Mouse (Mus musculus) lung, embryonic 14.5 days (tissue): ENCODE measurements at regions not wholly inside any gene's neighbourhood (a gene's known extent, or its start where the extent isn't known, plus 50 kb on each side); places are given as distances from the start of the nearest gene placed in this dataset.
A peak's percentile ranks its signal among the peaks of the same experiment; 100 is the strongest.

Experiments used
- ATAC-seq: fragments of 200-750 bp; cut with Nextera tagmentation; 2 replicates; pipeline ENCODE4 v1.8.0; 2017; ENCODE audit warnings: mild to moderate bottlenecking, moderate TSS enrichment, moderate library complexity; ENCODE audit not compliant: insufficient read depth
- DNase-seq: peaks from one replicate; pipeline ENCODE4 v3.0.0-alpha.2; 2015
- H3K27ac ChIP-seq: fragments of 300-500 bp; sonication (generic); 2 replicates; pipeline ENCODE4 v1.5.1; 2014; ENCODE audit warnings: low read depth, mild to moderate bottlenecking, moderate library complexity
- H3K27me3 ChIP-seq: fragments of 300-500 bp; sonication (generic); 2 replicates; pipeline ENCODE4 v1.6.1; 2014; ENCODE audit warnings: low read length, control low read depth; ENCODE audit not compliant: insufficient read depth
- H3K36me3 ChIP-seq: fragments of 300-500 bp; sonication (generic); 2 replicates; pipeline ENCODE4 v1.6.1; 2014; ENCODE audit warnings: control low read depth; ENCODE audit not compliant: insufficient read depth
- H3K4me1 ChIP-seq: fragments of 300-500 bp; sonication (generic); 2 replicates; pipeline ENCODE4 v1.6.1; 2014; ENCODE audit warnings: antibody characterized with exemption, control low read depth; ENCODE audit not compliant: insufficient read depth
- H3K4me2 ChIP-seq: fragments of 300-500 bp; sonication (generic); 2 replicates; pipeline ENCODE4 v1.6.1; 2014; ENCODE audit warnings: mild to moderate bottlenecking
- H3K4me3 ChIP-seq: fragments of 300-500 bp; sonication (generic); 2 replicates; pipeline ENCODE4 v1.5.1; 2014; ENCODE audit warnings: low read depth, low read length
- H3K9ac ChIP-seq: fragments of 300-500 bp; sonication (generic); 2 replicates; pipeline ENCODE4 v1.6.1; 2014
- H3K9me3 ChIP-seq: fragments of 300-500 bp; sonication (generic); 2 replicates; pipeline ENCODE4 v1.6.1; 2016; ENCODE audit warnings: low read depth, low read length, control low read depth
- CTCF ChIP-seq: IDR thresholded peaks from 2 replicates; pipeline ENCODE4 v1.5.1; 2016; ENCODE audit warnings: antibody characterized with exemption, low read depth
- WGBS: fragments of 180-500 bp; shearing (Covaris S2); extraction: QIAGEN DNeasy Blood & Tissue Kit; methylation state at CpG from one replicate; pipeline ENCODE4 v1.1.7; 2014; 5-methylcytosine and 5-hydroxymethylcytosine counted together

GRCm38 (mm10) chr5:64662476-64662875 is 140.7 kb upstream of the Klf3 start:
- ATAC-seq: no peak
- DNase-seq: no peak
- H3K4me2 ChIP-seq: no peak overlapping the region
- no peaks in the 10 kb centered on the region for H3K4me1 ChIP-seq
- no peak overlapping the region for H3K4me3 ChIP-seq
- H3K36me3 ChIP-seq: no peaks in the 10 kb centered on the region
- no peak overlapping the region for H3K9ac ChIP-seq
- H3K27ac ChIP-seq: no peak overlapping the region
- H3K9me3 ChIP-seq: no peaks in the 10 kb centered on the region
- TF ChIP-seq CTCF: no peak
- 58% methylated on average over 7 of the region's 7 CpGs for WGBS
- no peaks in the 10 kb centered on the region for H3K27me3 ChIP-seq

- WGBS: 77% methylated on average over 1 of the region's 1 CpGs
- Histone ChIP-seq H3K4me2 (no peak overlapping the region), H3K4me3 (no peak overlapping the region), H3K9ac (no peak overlapping the region), H3K4me1 (no peaks in the 10 kb centered on the region), H3K27ac (no peak overlapping the region), H3K36me3 (no peaks in the 10 kb centered on the region), H3K9me3 (no peaks in the 10 kb centered on the region), H3K27me3 (no peaks in the 10 kb centered on the region)
- TF ChIP-seq CTCF: no peak
- ATAC-seq (no peak), DNase-seq (no peak)
Observed at GRCm38 (mm10) chr5:64663766-64664165, 139.4 kb upstream of the Klf3 start.

- no peak for TF ChIP-seq CTCF
- DNase-seq (no peak), ATAC-seq (no peak)
- no peaks in the 10 kb centered on the region for H3K4me1 ChIP-seq
- no peak overlapping the region for H3K4me2 ChIP-seq
- H3K4me3 ChIP-seq: no peak overlapping the region
- H3K9me3 ChIP-seq: no peaks in the 10 kb centered on the region
- H3K27me3 ChIP-seq: no peaks in the 10 kb centered on the region
- H3K9ac ChIP-seq: no peak overlapping the region
- no peaks in the 10 kb centered on the region for H3K36me3 ChIP-seq
- no peak overlapping the region for H3K27ac ChIP-seq
- WGBS: 55% methylated on average over 3 of the region's 3 CpGs
Observed at GRCm38 (mm10) chr5:64665064-64665463, 138.1 kb upstream of the Klf3 start.

- no peaks in the 10 kb centered on the region for H3K27me3 ChIP-seq
- WGBS: 43% methylated on average over 3 of the region's 3 CpGs
- no peaks in the 10 kb centered on the region for H3K4me1 ChIP-seq
- H3K4me3 ChIP-seq: no peak overlapping the region
- ATAC-seq: no peak
- no peak for DNase-seq
- TF ChIP-seq CTCF: no peak
- no peak overlapping the region for H3K27ac ChIP-seq
- no peaks in the 10 kb centered on the region for H3K36me3 ChIP-seq
- no peaks in the 10 kb centered on the region for H3K9me3 ChIP-seq
- no peak overlapping the region for H3K4me2 ChIP-seq
- no peak overlapping the region for H3K9ac ChIP-seq
Observed at GRCm38 (mm10) chr5:64666256-64666655, 136.9 kb upstream of the Klf3 start.

GRCm38 (mm10) chr5:64667053-64667452 is 136.1 kb upstream of the Klf3 start:
- TF ChIP-seq CTCF: no peak
- Histone ChIP-seq H3K4me3 (no peak overlapping the region), H3K9me3 (no peaks in the 10 kb centered on the region), H3K9ac (no peak overlapping the region), H3K27me3 (no peaks in the 10 kb centered on the region), H3K27ac (no peak overlapping the region), H3K36me3 (no peaks in the 10 kb centered on the region), H3K4me1 (no peaks in the 10 kb centered on the region), H3K4me2 (no peak overlapping the region)
- DNase-seq: peak; percentile 8
- WGBS: 54% methylated on average over 3 of the region's 3 CpGs
- ATAC-seq: no peak

GRCm38 (mm10) chr5:64673861-64674260 is 129.3 kb upstream of the Klf3 start:
- Histone ChIP-seq H3K36me3 (no peaks in the 10 kb centered on the region), H3K9me3 (no peaks in the 10 kb centered on the region), H3K4me1 (no peaks in the 10 kb centered on the region), H3K9ac (no peak overlapping the region), H3K4me2 (no peak overlapping the region), H3K27me3 (no peaks in the 10 kb centered on the region), H3K27ac (no peak overlapping the region), H3K4me3 (no peak overlapping the region)
- WGBS: 88% methylated on average over 2 of the region's 2 CpGs
- TF ChIP-seq CTCF: no peak
- DNase-seq: no peak
- no peak for ATAC-seq

GRCm38 (mm10) chr5:64676214-64676945 is 126.8 kb upstream of the Klf3 start:
- Histone ChIP-seq H3K4me2 (no peak overlapping the region), H3K36me3 (no peaks in the 10 kb centered on the region), H3K4me1 (no peaks in the 10 kb centered on the region), H3K9me3 (no peaks in the 10 kb centered on the region), H3K27me3 (no peaks in the 10 kb centered on the region), H3K4me3 (no peak overlapping the region), H3K27ac (no peak overlapping the region), H3K9ac (no peak overlapping the region)
- no peak for ATAC-seq
- 86% methylated on average over 17 of the region's 17 CpGs for WGBS
- TF ChIP-seq CTCF: no peak
- DNase-seq: no peak
